Mouse (Mus musculus): ENCODE measurements around the gene Gm5065. TPM values are rescaled to one million over a fixed set of nuclear protein-coding genes. Genes with fewer than 3 reads are reported as not detected.

The Gm5065 gene
- not detected in 2 replicates for polyA plus RNA-seq (2012; rRNA removed; ENCODE audit: low replicate concordance)

DNA sequence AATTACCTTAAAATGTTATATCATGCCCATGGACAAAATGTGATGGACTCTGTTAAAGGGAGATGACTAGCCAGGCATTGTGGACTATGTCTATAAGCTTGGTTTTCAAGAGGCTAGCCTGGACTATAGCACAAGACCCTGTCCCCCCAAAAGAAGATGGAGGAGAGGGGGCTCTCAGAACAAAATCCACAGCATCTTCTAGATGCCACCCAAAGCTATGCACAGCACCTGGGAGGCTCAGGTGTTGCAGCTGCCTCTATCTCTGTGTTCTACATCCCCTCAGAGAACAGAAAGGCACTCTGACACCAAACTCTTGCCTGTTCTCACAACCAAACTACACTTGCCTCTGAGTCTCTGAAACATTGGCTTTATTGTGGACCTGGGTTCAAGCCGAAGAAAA lies at the start of gene Gm5065:
Gene Gm5065, plus strand, starts transcription at position 301 of the 400 bp plus-strand sequence.

DNA sequence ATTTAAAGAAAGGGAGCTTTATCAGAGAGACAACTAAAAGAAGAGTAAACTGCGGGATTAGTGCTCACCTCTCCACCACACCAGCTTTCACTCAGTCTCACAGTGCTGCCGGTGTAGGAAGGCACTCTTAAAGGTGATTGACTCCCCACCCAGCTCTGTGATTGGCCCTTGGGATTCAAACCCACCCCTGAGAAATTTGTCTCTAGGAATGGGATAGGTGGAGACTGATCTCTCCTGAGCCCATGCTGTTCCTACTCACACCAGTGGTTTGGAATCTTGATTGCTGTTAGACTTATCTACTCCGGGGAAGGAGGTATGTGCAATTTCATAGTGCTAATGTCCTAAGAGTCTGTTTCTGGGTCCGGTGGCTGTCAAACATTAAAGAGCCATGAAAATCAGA lies 598 bp downstream of the Gm5065 start, which contains the start of gene Nlrp2:
Gene Nlrp2, minus strand, starts transcription at position 101 of the 400 bp plus-strand sequence.

Other genes starting within 250 kb of the Gm5065 start
- gene Rfpl4, start 233.6 kb upstream of the Gm5065 start, polyA plus RNA-seq (2012; rRNA removed; ENCODE audit: low replicate concordance), result not detected in 2 replicates
- gene Rasl2-9, start 224.6 kb upstream of the Gm5065 start, polyA plus RNA-seq (2012; rRNA removed; ENCODE audit: low replicate concordance), result 0.57 and 2.0 TPM in 2 replicates
- not detected in 2 replicates for gene Vmn1r55, start 200.9 kb upstream of the Gm5065 start, polyA plus RNA-seq (2012; rRNA removed; ENCODE audit: low replicate concordance)
- not detected in 2 replicates for gene Vmn1r56, start 153.8 kb upstream of the Gm5065 start, polyA plus RNA-seq (2012; rRNA removed; ENCODE audit: low replicate concordance)
- gene Vmn1r57, start 132.0 kb upstream of the Gm5065 start, polyA plus RNA-seq (2012; rRNA removed; ENCODE audit: low replicate concordance), result not detected in 2 replicates
- not detected in 2 replicates for gene Nlrp2, start 498 bp downstream of the Gm5065 start, polyA plus RNA-seq (2012; rRNA removed; ENCODE audit: low replicate concordance)
- gene Vmn1r58, start 62.9 kb downstream of the Gm5065 start, polyA plus RNA-seq (2012; rRNA removed; ENCODE audit: low replicate concordance), result not detected in 2 replicates
- gene Vmn1r59, start 106.2 kb downstream of the Gm5065 start, polyA plus RNA-seq (2012; rRNA removed; ENCODE audit: low replicate concordance), result not detected in 2 replicates
- gene Vmn2r28, start 143.4 kb downstream of the Gm5065 start, polyA plus RNA-seq (2012; rRNA removed; ENCODE audit: low replicate concordance), result not detected in 2 replicates
- not detected in 2 replicates for gene Vmn1r60, start 196.8 kb downstream of the Gm5065 start, polyA plus RNA-seq (2012; rRNA removed; ENCODE audit: low replicate concordance)